Mouse (Mus musculus) CD4-positive helper T cell, adult 2 months (primary cell): ENCODE measurements around the gene Rag1.

Source experiments
- DNase-seq: peaks from one replicate; pipeline ENCODE4 v3.0.0-alpha.2; 2012; ENCODE audit warnings: low read depth, missing footprints, low spot score

The Rag1 gene

DNA sequence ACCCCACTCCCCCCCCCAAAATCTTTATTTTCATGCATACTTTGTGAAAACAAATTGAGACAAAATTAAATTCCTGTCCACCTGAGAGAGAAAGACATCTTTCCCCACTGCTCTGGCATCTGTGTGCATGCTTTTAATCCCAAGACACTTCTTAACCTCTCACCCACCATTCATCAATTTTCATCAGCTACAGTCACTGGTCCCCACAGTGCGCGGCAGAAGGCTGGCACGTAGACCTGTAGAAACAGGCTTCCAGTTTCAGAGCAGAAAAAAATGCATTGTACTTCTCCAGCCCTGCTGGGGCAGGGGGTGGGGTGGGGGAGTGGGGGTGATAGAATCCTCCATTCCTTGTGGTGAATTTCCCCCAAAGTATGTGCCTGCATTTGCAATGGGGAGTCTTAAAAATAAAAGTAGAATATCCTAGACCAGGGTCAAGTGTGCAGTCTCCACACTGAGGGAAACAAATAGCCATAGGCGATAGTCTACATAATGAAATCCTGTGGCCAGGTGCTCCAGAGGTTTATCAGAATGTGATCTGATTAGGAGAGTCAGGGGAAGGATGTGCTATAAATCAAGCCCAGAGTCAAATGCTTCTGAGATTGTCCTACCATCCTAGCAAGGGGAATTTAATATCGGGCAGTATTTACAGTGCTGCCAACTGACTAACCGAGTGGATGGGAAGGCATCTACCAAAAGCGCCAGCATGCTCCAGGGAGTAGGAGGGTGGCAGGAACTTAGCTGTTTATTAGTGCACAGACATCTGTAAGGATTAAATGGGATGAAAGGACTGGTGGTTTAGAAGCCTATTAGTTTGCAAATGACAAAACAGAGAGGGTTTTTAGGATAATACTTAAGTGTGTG, 10.1 kb downstream of the Rag1 start:
- no peak for DNase-seq

DNA sequence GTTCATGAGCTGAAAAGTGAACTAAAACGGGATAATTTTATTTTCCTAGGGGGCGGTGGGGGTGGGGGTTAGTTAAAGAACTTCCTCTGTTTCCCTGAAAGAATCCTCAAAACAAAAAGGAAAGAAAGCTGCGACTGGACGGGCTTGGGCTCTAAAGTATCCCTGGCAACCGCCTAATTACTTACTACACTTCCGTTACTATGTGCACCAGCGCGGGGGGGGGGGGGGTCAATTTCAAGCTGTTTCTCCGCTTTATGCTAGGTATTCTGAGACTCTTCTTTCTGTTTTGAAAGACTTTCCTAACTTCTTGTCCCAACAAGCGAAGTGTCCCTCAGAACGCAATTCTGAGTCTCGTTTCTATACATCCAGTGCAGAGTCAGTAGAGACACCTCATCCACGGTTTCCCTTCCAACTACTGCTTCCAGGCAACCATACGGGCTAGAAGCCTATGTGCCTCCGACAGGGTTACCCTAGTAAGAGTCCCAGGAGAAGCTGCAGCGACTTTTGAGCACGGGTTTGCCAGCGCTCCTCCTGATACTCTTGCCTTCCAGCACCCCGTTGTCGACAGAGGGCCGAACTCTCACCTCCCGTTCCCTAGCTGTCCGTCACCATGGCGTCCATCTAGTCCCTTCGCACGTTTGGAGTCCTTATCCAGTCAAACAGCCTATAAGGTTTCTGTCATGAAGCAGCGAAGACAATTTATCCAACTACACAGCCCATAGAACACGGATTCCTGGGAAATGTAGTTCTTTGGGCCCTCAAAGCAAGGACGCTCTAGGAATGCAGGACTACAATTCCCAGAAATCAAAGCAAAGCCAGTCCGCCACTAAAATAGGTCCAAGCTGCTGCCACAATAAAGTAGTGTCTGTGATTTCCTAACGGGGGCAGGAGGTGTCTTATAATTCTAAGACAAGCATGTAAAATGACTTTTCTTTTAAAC, 20.7 kb downstream of the Rag1 start:
- DNase-seq, result peak; percentile 68

DNA sequence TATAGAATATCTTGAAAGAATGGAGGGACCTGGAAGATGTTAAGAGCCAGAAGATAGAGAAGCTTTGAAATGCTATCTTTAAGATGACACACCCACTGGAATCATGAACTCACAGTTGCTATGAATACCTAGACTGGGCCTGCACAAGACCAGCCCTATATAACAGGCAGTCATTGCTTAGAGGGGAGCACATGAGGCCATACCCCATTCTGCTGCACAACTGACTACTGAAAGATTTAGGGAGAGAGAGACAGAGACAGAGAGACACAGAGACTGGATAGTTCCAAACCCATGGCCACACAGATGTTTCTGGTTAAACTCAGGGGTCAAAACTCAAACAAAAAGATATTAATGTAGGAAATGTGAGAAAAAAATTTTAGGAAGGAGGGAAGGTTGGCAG, 22.1 kb downstream of the Rag1 start:
- DNase-seq, result no peak

DNA sequence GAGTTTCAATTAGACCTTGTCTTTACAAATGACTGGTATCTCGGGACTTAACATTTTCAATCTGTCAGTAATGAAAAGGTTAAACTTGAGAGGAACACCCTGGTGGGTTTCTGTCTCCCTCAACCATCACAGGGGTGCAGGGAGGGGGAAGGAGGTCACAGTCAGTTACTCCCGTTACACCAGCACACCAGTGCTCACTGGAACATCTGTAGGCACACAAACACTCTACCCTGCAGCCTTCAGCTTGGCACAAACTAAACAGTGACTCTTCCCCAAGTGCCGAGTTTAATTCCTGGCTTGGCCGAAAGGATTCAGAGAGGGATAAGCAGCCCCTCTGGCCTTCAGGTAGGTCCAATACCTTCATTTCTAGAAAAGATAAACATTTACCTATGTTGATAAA, 24.8 kb downstream of the Rag1 start, which contains the start of gene Rag2:
Gene Rag2, plus strand, starts transcription at position 193 of the 400 bp plus-strand sequence.
- DNase-seq, result no peak

DNA sequence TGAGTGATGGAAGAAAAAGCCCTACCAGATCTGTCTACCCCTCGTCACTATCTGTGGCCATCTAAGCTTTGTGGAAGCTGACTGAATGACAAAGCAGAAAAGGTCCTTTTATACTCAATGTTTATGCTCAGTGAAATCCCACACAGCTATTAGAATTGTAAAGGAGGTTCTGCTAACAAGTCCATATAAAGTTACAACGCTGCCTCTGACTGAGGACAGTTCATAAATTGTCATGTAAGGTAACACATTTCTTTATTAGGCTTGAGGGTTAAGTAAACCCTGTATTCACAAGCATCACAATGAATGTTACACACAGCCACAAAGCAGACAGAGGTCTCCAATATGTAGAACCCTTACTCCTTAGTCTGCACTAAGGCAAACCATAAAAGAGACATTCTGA, 25.3 kb downstream of the Rag1 start:
- DNase-seq, result no peak

DNA sequence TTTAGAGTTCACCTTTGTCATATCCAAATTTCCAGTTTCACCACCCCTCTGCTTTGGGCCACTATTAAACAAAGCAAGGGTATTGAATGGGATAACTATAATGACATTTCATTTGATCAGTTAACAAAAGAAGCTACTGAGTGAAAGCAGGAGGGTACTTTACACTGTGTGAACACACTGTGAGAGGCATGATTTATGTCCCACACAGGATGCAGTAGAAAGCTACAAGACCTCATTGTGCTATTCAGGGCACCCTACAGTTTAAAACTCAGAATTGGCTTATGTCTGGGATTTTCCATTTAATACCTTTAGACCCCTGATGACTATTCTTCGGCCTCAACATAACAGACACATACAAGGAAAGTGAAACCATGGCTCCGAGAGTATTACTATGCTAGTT, 26.3 kb downstream of the Rag1 start:
- no peak for DNase-seq

DNA sequence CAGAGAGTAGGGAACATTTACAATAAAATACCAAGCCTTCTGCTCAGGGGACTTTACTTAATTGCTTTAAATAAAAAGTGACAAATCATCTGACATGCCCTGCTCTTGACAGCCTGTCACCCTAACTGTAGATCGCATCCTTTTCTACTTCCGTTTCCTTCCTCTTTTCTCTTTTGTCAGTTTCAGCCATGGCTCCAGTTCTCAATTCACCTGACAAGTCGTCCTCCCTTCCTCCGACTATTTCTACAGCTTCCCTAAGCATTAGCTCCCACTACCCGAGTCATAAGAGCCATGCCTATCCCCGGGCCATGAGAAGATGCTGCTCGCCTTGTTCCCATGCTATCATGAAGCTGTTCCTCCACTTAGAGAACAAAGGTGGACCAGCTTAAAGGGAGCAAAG, 27.7 kb downstream of the Rag1 start:
- no peak for DNase-seq

DNA sequence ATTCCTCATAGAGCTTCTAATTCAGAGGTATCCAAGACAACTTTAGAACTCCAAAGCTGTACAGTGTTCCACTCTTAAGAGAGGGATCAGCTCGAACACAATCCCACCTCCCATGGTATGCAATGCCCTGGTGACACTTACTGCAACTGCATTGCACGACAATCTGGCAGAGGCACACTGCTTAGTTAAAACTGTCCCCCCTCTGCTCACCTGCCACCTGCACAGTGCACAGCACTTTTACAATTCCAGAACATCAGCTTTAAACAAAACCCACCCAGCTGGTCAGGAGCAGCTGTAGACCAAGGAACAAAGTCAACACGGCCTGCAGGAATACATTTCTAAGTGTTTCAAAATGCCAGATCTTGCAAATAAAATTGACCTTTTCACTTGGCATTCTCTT, 28.4 kb downstream of the Rag1 start:
- DNase-seq, result no peak

DNA sequence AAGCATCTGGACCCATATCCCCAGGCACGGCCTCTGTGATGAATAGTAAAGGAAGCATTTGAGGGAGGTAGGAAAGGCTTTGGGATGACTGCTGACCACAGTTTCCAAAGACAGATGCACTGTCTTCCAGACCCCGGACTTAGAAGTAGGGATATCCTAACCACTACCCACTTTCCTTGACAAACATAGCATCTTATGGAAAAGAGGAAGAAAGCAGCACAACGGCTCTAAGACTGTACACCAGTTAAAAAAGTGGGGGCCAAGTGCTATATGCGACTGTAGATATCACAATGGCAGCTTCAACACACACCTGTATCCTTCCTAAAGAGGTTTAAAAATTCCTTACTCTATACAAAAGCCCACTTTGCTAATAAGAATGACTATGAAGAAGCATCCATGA, 30.9 kb downstream of the Rag1 start:
- no peak for DNase-seq

DNA sequence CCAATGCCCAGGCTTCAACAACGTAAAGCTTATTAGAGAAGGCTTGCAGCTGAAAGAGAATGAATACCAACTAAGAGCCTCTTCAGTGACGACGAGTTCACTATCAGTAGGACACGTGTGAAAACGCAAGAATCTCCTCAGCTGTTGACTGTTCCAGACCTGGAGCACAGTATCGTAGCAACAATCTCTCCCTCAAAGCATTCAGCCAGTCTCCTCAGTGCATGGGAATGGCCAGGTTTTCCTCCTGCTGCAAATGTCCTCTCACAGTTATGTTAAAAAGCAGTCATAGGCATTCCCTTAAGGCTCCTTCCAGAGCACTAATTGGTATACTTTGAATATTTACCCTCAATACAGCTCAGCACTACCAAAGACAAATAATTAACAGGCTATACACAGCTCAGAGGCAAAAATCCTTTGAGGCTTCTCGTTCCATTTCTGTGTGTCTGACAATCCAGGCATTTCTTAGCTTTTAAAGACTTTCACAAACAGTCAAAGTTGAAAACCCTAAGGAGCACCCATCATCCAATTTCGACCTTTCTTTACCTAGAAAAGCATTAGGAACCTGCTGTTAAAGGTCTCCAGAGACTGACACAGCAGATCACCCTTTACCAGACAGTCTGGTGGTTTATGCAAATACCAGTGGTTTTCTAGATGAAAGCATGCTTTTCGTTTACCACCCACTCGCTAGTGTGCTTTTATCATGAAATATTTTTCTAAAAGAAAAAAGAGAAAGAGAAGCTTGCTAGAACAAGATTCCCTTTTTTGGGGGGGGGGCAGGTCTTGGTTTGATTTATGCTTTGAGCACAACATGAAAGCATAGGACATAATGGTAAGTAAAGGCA, 33.6 kb downstream of the Rag1 start:
- peak; percentile 46 for DNase-seq

DNA sequence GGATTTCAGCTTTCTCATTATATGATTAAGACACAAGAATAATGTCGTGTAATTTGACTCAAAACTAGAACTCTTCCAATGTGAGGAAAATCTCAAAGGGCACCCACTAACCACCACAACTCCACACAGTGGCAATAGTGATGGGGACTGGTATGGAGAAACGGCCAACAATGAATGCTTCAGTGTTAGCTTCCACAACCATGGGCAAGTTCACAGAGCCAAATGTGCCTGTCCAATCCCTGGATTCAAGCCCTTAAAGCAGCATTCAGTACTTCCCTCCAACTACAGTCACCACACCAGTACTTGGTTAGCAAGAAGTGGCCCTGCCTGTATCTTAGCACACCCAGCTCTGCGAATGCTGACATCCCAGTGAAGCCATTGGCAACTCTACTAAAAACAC, 38.4 kb downstream of the Rag1 start:
- DNase-seq, result no peak

DNA sequence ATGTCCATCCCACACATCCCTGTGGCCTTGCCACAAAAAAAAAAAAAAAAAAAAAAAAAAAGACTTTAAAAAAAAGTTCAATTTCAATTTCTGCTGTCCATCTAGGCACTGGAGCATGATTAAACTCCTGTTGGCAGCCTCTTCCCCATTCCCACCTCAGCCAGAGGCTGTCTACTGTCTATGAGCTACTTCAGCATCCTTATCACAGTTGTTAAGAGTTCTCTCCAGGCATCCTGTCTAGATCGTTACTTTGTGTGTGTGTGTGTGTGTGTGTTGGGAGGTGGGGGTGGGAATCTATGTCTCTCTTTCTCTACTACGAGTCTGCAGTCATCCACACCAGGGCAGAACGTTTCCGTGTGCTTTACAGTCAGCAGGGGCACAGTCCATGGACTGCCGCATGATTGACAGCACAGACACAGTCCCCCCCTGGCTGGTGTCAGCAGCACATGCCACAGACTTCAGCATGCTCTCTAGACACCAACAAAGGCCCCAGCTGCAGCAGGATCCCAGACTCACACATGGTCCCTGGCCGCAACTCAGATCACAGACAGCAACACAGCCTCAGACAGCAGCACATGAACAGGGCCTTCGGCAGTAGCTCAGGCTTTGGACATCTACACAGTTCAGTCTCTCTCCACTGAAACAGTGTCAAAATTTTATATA, 40.9 kb downstream of the Rag1 start:
- no peak for DNase-seq

DNA sequence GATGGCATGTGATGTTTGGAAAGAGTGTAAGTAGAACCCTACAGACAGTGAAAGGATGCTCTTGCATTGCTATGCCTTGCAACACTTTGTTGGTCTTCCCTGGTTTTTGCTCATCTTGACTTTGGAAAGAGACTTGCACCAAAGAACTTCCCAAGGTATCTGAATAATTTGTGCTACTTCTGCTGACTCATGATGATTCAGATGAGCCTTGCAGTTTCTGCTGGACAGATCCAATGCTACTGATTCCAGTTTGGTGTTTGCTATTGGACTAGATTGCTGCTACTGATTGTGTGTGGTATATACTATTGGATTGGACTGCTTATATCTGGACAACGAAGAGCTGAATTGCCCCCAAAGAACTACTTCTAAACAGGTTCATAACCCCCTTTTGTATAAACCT, 46.2 kb downstream of the Rag1 start:
- no peak for DNase-seq

DNA sequence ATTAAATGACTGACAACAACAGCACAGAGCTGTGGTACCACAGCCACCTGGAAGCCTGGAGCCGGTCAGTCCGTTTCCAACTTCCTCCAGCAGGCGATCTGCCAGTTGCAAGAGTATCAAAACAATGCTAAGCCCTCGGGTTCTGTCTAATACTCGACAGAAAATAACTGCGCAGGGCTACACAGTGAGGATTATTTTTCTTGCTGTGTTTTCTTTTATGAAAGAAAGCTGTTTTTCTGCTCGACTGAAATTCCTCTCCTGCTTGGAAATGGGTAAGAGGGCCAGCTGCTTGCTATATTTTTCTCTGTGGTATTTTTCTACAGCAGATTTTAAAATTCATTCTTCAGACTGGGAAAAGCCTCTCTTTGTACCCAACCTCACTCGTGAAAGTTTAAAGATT, 48.6 kb downstream of the Rag1 start:
- no peak for DNase-seq

DNA sequence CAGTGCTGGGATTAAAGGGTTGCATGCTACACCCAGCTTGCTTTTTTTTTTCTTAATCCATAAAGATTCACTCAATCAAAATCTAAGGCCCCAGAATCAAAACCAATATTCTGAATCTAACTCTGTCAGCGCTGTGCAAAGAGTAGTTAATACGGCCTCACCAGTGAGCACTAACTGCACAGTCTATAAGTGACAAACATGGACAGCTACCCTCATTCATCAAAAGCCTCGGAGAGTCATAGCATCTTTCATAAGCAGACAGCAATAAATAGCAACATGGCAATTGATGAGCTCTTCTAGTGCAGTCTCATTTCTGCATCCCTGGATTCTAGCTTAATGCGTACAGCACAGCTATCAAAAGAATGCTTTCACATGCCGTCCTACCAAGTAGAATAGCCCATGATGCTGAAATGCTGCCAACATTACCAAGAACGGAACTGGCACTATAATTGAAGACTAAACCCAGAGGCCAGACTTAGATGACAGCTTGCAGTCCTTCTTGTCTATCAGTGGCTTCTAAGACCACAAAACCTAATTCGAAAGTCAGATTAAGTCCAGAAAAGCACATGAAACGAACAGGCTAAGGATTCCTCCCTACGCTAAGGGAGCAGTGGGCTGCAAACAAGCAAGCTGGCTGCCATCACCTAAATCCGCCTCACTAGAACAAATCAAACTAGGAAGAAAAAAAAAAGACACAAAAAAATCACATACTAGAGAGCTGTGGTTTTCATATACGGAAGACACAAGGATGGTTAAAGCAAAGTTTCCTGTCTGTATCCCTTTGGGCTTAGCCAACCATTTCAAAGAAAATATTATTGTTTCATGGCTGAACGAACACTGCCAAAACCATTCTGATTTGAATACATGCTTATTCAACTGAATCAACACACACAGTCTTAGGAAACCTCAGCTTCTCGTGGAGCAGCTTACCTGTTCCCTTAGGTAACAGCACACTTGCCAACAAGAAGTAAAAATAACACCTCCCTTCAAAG, 50.8 kb downstream of the Rag1 start:
- DNase-seq, result no peak

DNA sequence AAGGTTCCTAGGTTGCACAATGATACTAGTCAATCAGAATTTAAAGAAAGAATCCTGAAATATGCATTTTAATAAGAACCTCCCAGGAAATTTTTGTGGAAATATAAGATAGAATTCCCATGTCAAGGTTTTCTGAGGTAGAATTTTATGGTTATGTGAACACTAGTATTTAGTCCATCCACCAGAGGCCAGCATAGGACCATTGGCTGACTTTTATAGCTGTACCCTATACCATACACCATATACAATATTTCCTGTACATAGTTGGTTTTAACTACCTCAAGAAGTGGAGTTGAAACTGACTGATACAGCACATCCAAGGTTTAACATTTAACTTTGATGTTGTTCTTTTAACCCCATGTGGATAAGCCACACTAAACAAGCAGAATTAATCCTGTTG, 52.1 kb downstream of the Rag1 start:
- no peak for DNase-seq

DNA sequence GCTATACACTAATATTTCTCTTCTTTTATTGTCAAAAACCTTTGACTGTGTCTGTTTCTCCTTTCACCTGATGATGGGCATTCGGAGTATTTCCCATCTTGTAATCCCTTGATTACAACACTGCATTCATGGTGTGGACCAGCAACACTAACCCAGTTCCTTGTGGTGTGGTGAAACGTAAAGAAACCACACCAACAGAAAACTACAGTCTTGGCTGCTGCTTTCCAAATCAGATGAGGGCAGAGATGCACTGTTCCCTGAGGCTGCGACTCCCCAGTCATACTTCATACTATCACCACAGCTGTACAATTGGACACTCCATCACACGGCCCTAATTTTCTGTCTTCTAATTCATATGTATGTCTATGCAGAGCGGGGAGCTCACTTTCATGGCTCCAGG, 54.6 kb downstream of the Rag1 start:
- DNase-seq, result no peak

DNA sequence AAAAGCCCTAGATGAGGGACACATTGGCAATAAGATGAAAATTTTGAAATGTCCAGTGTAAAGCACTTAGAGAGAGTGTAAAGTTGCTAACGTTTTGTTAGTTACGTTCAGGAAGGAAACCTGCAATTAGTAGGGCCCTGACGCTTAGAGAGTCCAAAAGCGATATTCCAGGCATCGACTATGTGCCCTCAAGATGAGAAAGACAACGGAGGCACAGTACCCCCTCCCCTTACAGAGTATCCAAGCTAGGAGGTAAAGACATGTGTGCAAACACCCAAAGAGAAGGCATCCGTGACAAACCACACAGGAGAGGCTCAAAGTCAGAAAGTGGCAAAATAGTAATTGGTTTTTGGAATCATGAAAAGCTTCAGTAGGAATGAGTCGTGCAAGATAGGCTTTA, 56.4 kb downstream of the Rag1 start:
- no peak for DNase-seq

DNA sequence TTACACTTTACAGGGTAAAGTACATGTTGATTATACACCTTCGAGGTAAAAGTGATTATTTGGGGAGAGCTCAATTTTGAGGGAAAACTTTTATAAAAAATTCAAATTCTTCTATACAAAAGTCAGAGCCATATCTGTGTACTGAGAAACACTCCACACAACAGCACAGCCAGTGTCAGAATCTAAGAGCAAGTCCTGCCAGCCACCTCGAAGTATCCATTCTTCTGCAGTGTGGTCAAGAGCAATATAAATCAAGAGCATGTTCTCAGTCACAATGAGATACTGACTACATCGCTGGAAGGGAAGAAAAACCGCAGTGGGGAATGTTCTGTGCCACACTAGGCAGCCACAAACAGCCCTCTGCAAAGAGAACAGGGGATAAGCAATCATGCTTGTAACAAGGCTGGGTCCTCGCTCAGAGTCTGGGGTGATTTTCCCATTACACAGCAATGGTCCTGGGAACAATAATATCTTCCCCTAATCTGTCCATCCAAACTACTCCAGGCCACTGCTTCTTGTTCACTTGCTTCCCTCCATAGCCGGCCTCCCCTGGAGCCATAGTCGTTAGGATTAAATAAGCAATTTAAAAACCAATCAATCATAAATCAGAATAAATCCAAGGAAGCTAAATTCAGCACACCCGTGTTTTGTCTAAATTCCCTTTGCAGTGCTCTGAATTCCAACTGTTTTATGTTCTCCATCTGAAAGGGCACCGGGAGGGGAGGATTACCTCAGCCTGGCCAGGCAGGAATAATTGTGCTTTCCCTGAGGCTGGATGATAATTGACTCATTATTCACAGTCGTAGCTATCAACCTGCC, 57.1 kb downstream of the Rag1 start:
- DNase-seq, result no peak
